8 mouse cellular contexts compared by ENCODE assay signal in the genomic region with DNA sequence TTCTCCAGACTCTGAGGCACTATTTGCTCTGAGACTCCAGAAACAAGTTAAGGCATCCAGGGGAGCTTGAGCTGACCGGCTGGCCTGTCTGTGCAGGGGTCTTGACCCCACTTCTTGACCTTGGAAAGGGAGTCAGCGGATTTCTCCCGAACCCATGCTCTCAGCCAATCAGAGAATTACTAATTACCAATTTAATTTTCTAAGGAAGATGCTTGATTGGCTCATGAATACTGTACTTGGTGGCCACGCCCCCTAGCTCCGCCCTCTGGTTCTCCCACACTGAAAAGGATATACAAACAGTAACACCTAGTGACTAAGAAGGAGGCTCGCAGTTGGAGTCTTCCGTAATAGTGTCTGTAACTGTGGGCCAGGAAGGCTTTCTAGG. TPM values are rescaled to one million over a fixed set of nuclear protein-coding genes. Genes with fewer than 3 reads are reported as not detected.
DNase-seq lines count a peak whose midpoint lies in the region; ATAC-seq lines count a peak whose summit lies in the region.

No protein-coding gene starts in this region.

- peaks cover 9% of the 10 kb centered on the region for H3K27me3 ChIP-seq in heart, embryonic 14.5 days (ENCODE audit: control insufficient read depth, insufficient read depth, low read length)
- H3K27me3 ChIP-seq in midbrain, embryonic 12.5 days: peaks cover 91% of the 10 kb centered on the region

- H3K4me2 ChIP-seq in heart, embryonic 14.5 days (ENCODE audit: low read length): peak overlapping the region; percentile 94
- peak overlapping the region; percentile 97 for H3K4me2 ChIP-seq in midbrain, embryonic 12.5 days (replicated peaks)

- peaks cover 27 to 34% of the 10 kb centered on the region in 2 experiments for H3K4me1 ChIP-seq in heart, embryonic 14.5 days (ENCODE audit: control insufficient read depth in 2 of 2, insufficient read depth in 2 of 2, low read length in 2 of 2)
- H3K4me1 ChIP-seq in midbrain, embryonic 12.5 days: peaks cover 60% of the 10 kb centered on the region

- no peak for ATAC-seq in heart, embryonic 14.5 days (ENCODE audit: insufficient number of reproducible peaks, insufficient read depth, low FRiP score, low read depth)
- no peak for ATAC-seq in midbrain, embryonic 12.5 days (ENCODE audit: low FRiP score, low read depth)

- no peaks in the 10 kb centered on the region for H3K9me3 ChIP-seq in heart, embryonic 14.5 days (ENCODE audit: control insufficient read depth, low read length)
- H3K9me3 ChIP-seq in midbrain, embryonic 12.5 days: no peaks in the 10 kb centered on the region

- intact Hi-C loops in left cerebral cortex, postnatal 4 days (cut with DNase I): no loop called here

- H3K9ac ChIP-seq in heart, embryonic 14.5 days (ENCODE audit: low read length): no peak overlapping the region
- H3K9ac ChIP-seq in midbrain, embryonic 12.5 days (replicated peaks): no peak overlapping the region

- 9% methylated on average over 7 of the region's 7 CpGs for WGBS in heart, embryonic 14.5 days
- WGBS in midbrain, embryonic 12.5 days: 4% methylated on average over 7 of the region's 7 CpGs

- H3K27ac ChIP-seq in heart, embryonic 14.5 days (replicated peaks in 1 of 2; ENCODE audit: control insufficient read depth in 1 of 2, insufficient read depth in 1 of 2, low read depth in 2 of 2, low read length in 2 of 2): no peak overlapping the region; a peak in 1 of 4 replicates
- no peak overlapping the region; the same call in 1 of the 2 replicates for H3K27ac ChIP-seq in midbrain, embryonic 12.5 days (replicated peaks)

- H3K36me3 ChIP-seq in heart, embryonic 14.5 days (ENCODE audit: control insufficient read depth, insufficient read depth, low read length): no peaks in the 10 kb centered on the region
- H3K36me3 ChIP-seq in midbrain, embryonic 12.5 days: no peaks in the 10 kb centered on the region

- H3K4me3 ChIP-seq in heart, embryonic 14.5 days (ENCODE audit: control insufficient read depth in 1 of 2, insufficient read depth in 1 of 2, low read depth in 1 of 2, low read length in 2 of 2): peak overlapping the region in 1 of 2 experiments; percentile 73; a peak in 1 of 4 replicates
- no peak overlapping the region; the same call in 1 of the 2 replicates for H3K4me3 ChIP-seq in midbrain, embryonic 12.5 days

- DNase-seq in urinary bladder, adult 18-20 months (ENCODE audit: low spot score in 2 of 2): peak; percentile 54 to 66
- DNase-seq in urinary bladder, postnatal 10 days (ENCODE audit: low spot score): no peak
- peak; percentile 34 to 62 for DNase-seq in kidney, postnatal 36 days
- no peak for DNase-seq in adrenal gland, postnatal 4 days (ENCODE audit: low spot score in 2 of 2)
- no peak for DNase-seq in left cerebral cortex, postnatal 4 days
- no peak for DNase-seq in left cerebral cortex, adult 9 months (ENCODE audit: low spot score in 2 of 2)

RNA-seq across cellular contexts. Expression of a gene that starts 21.8 kb away (rescaled TPM):
- polyA plus RNA-seq in heart, embryonic 14.5 days (2014; fragmentation: Nextera tagmentation; extraction: Ambion mirVana): not detected in 2 replicates
- not detected in 2 replicates for polyA plus RNA-seq in midbrain, embryonic 12.5 days (2016; fragmentation: Nextera tagmentation; extraction: Ambion mirVana)
- not detected for total RNA-seq in adrenal gland, postnatal 4 days (2021)
- not detected for total RNA-seq in left cerebral cortex, postnatal 4 days (2021)

RNA-seq across cellular contexts. Expression of a gene that starts 31.5 kb away (rescaled TPM):
- polyA plus RNA-seq in heart, embryonic 14.5 days (2014; fragmentation: Nextera tagmentation; extraction: Ambion mirVana): 15.6 and 17.8 TPM in 2 replicates
- polyA plus RNA-seq in midbrain, embryonic 12.5 days (2016; fragmentation: Nextera tagmentation; extraction: Ambion mirVana): 1.5 and 2.1 TPM in 2 replicates
- total RNA-seq in adrenal gland, postnatal 4 days (2021): 1 to 10 TPM; 1.8 to 2.3 TPM
- total RNA-seq in left cerebral cortex, postnatal 4 days (2021): under 1 TPM; 0.58 to 0.99 TPM

Comparison
In these comparisons a context has a peak if more than half of its experiments do, and no peak if none do; other contexts are left out.
1. DNase-seq: peak in urinary bladder, adult 18-20 months (2 of 2) and kidney, postnatal 36 days (2 of 2); none in urinary bladder, postnatal 10 days (single experiment), adrenal gland, postnatal 4 days (0 of 2), left cerebral cortex, postnatal 4 days (single experiment) and left cerebral cortex, adult 9 months (0 of 2).